Mouse (Mus musculus): ENCODE results near the gene Tbccd1.

Tbccd1 gene

GRCm38 (mm10) chr16:22876218-22877043 is 19.0 kb upstream of the Tbccd1 start:
- in situ Hi-C loops (cut with MboI; ENCODE audit: low sequenced_read_pairs) = loop anchor here (25.0 kb wide), 1 partner anchor 161 kb away; the partner anchor contains the start of gene Kng2

- in situ Hi-C loops (cut with MboI; ENCODE audit: low sequenced_read_pairs) = no loop called here
Measured at GRCm38 (mm10) chr16:22873369-22873768, 15.9 kb upstream of the Tbccd1 start.

GRCm38 (mm10) chr16:22872397-22872796 is 14.9 kb upstream of the Tbccd1 start:
- in situ Hi-C loops (cut with MboI; ENCODE audit: low sequenced_read_pairs) = no loop called here

- in situ Hi-C loops (cut with MboI; ENCODE audit: low sequenced_read_pairs) = no loop called here
Measured at GRCm38 (mm10) chr16:22856773-22857172, 696 bp downstream of the Tbccd1 start.

- in situ Hi-C loops (cut with MboI; ENCODE audit: low sequenced_read_pairs) = no loop called here
Measured at GRCm38 (mm10) chr16:22852709-22853108, 4.8 kb downstream of the Tbccd1 start.

GRCm38 (mm10) chr16:22848331-22848730 is 9.1 kb downstream of the Tbccd1 start:
- in situ Hi-C loops (cut with MboI; ENCODE audit: low sequenced_read_pairs) = no loop called here

- in situ Hi-C loops (cut with MboI; ENCODE audit: low sequenced_read_pairs) = no loop called here
Measured at GRCm38 (mm10) chr16:22847686-22848085, 9.8 kb downstream of the Tbccd1 start.

GRCm38 (mm10) chr16:22845481-22845880 is 12.0 kb downstream of the Tbccd1 start:
- in situ Hi-C loops (cut with MboI; ENCODE audit: low sequenced_read_pairs) = no loop called here

GRCm38 (mm10) chr16:22844834-22845233 is 12.6 kb downstream of the Tbccd1 start:
- in situ Hi-C loops (cut with MboI; ENCODE audit: low sequenced_read_pairs) = no loop called here

GRCm38 (mm10) chr16:22844061-22844801 is 13.2 kb downstream of the Tbccd1 start:
- in situ Hi-C loops (cut with MboI; ENCODE audit: low sequenced_read_pairs) = no loop called here

- in situ Hi-C loops (cut with MboI; ENCODE audit: low sequenced_read_pairs) = no loop called here
Measured at GRCm38 (mm10) chr16:22842871-22843270, 14.6 kb downstream of the Tbccd1 start.

- in situ Hi-C loops (cut with MboI; ENCODE audit: low sequenced_read_pairs) = no loop called here
Measured at GRCm38 (mm10) chr16:22839146-22839857, 18.2 kb downstream of the Tbccd1 start.

- in situ Hi-C loops (cut with MboI; ENCODE audit: low sequenced_read_pairs) = no loop called here
Measured at GRCm38 (mm10) chr16:22832932-22833525, 24.4 kb downstream of the Tbccd1 start.

GRCm38 (mm10) chr16:22820731-22821130 is 36.7 kb downstream of the Tbccd1 start:
- in situ Hi-C loops (cut with MboI; ENCODE audit: low sequenced_read_pairs) = no loop called here

- in situ Hi-C loops (cut with MboI; ENCODE audit: low sequenced_read_pairs) = no loop called here
Measured at GRCm38 (mm10) chr16:22811477-22811876, 46.0 kb downstream of the Tbccd1 start, which contains the start of gene Crygs. Gene Crygs, minus strand, starts transcription at chr16:22811577.

- in situ Hi-C loops (cut with MboI; ENCODE audit: low sequenced_read_pairs) = loop anchor here (10.0 kb wide), 1 partner anchor 503 kb away; no protein-coding TSS in a partner anchor
Measured at GRCm38 (mm10) chr16:22807468-22808070, 49.9 kb downstream of the Tbccd1 start.

GRCm38 (mm10) chr16:22802786-22803185 is 54.7 kb downstream of the Tbccd1 start:
- in situ Hi-C loops (cut with MboI; ENCODE audit: low sequenced_read_pairs) = loop anchor here (5.0 to 10.0 kb wide), 2 partner anchors 240 to 498 kb away; no protein-coding TSS in a partner anchor

- in situ Hi-C loops (cut with MboI; ENCODE audit: low sequenced_read_pairs) = loop anchor here (5.0 to 10.0 kb wide), 2 partner anchors 238 to 496 kb away; no protein-coding TSS in a partner anchor
Measured at GRCm38 (mm10) chr16:22800849-22801109, 56.7 kb downstream of the Tbccd1 start.

- in situ Hi-C loops (cut with MboI; ENCODE audit: low sequenced_read_pairs) = loop anchor here (5.0 to 10.0 kb wide), 2 partner anchors 238 to 495 kb away; no protein-coding TSS in a partner anchor
Measured at GRCm38 (mm10) chr16:22800026-22800848, 57.2 kb downstream of the Tbccd1 start.
